Mouse (Mus musculus) central nervous system, embryonic 18 days (tissue): ENCODE measurements around the gene Sytl1. TPM values are rescaled to one million over a fixed set of nuclear protein-coding genes. Genes with fewer than 3 reads are reported as not detected.

ENCODE experiments used
- polyA plus RNA-seq: library from polyadenylated mRNA; depleted of rRNA; stranded (reverse); fragments of >200 nt; gene quantifications from 2 replicates; pipeline ENCODE4 v1.2.3, GENCODE M21; 2012; rRNA removed

Sytl1 gene
- polyA plus RNA-seq, result 0.88 and 1.4 TPM in 2 replicates

GRCm38 (mm10) chr4:133262882-133263281 is at the start of gene Sytl1:
TSS of gene Sytl1 (minus strand) at chr4:133263113.

GRCm38 (mm10) chr4:133277104-133278026 is 14.5 kb upstream of the Sytl1 start, which contains the start of gene Tmem222:
TSS of gene Tmem222 (minus strand) at chr4:133277792.

GRCm38 (mm10) chr4:133240490-133240921 is 22.4 kb downstream of the Sytl1 start, which contains the start of gene Map3k6:
TSS of gene Map3k6 (plus strand) at chr4:133240818.

GRCm38 (mm10) chr4:133211751-133212561 is 51.0 kb downstream of the Sytl1 start, which contains the start of the genes Cd164l2 and Gpr3:
TSS of gene Cd164l2 (plus strand) at chr4:133212131.
TSS of gene Gpr3 (minus strand) at chr4:133212536.

Other genes starting within 250 kb of the Sytl1 start
- gene Wasf2, start 132.6 kb downstream of the Sytl1 start, polyA plus RNA-seq, result 11.7 and 13.8 TPM in 2 replicates
- 3.6 and 3.8 TPM in 2 replicates for gene Cd164l2, start 51.0 kb downstream of the Sytl1 start, polyA plus RNA-seq
- gene Gpr3, start 50.6 kb downstream of the Sytl1 start, polyA plus RNA-seq, result 2.9 and 3.7 TPM in 2 replicates
- gene Map3k6, start 22.3 kb downstream of the Sytl1 start, polyA plus RNA-seq, result 5.0 and 6.2 TPM in 2 replicates
- gene Tmem222, start 14.7 kb upstream of the Sytl1 start, polyA plus RNA-seq, result 146 TPM in 2 replicates
- gene Wdtc1, start 90.4 kb upstream of the Sytl1 start, polyA plus RNA-seq, result 28.2 and 33.2 TPM in 2 replicates
- gene Slc9a1, start 106.6 kb upstream of the Sytl1 start, polyA plus RNA-seq, result 20.3 and 24.4 TPM in 2 replicates
- 0.13 and 0.73 TPM in 2 replicates for gene Tent5b, start 217.0 kb upstream of the Sytl1 start, polyA plus RNA-seq
- gene Trnp1, start 235.4 kb upstream of the Sytl1 start, polyA plus RNA-seq, result 20.9 and 22.1 TPM in 2 replicates